Mouse (Mus musculus) ES-E14 (cell line): ENCODE measurements around the gene 3110082I17Rik. TPM values are rescaled to one million over a fixed set of nuclear protein-coding genes. Genes with fewer than 3 reads are reported as not detected.

ENCODE experiments used
- DNase-seq: peaks from one replicate; pipeline ENCODE4 v3.0.0-alpha.2; 2013; ENCODE audit warnings: low read depth, low spot score
- H3K27ac ChIP-seq: 2 replicates; pipeline ENCODE4 v1.5.1; 2012; ENCODE audit warnings: low read depth, mild to moderate bottlenecking, low read length, moderate library complexity, mixed read lengths; ENCODE audit not compliant: poor library complexity, insufficient read depth, severe bottlenecking
- H3K36me3 ChIP-seq: 2 replicates; pipeline ENCODE4 v1.6.1; 2012; ENCODE audit warnings: mild to moderate bottlenecking, low read length, moderate library complexity, mixed read lengths; ENCODE audit not compliant: control insufficient read depth, poor library complexity, insufficient read depth, severe bottlenecking
- H3K4me1 ChIP-seq, 2 experiments: fragments of 150-350 bp in 1 of 2; sonication (generic) in 1 of 2; 2 replicates each; pipeline ENCODE4 v1.6.1; 2012; ENCODE audit warnings: low read length in 2 of 2, mild to moderate bottlenecking in 1 of 2, mixed read lengths in 1 of 2; ENCODE audit not compliant: control insufficient read depth in 2 of 2, insufficient read depth in 2 of 2, poor library complexity in 1 of 2
- H3K4me3 ChIP-seq, 2 experiments: fragments of 150-350 bp in 1 of 2; sonication (generic) in 1 of 2; 2 replicates each; pipeline ENCODE4 v1.5.1; 2012; ENCODE audit warnings: low read length in 2 of 2, low read depth in 1 of 2, mild to moderate bottlenecking in 1 of 2, mixed read lengths in 1 of 2; ENCODE audit not compliant: insufficient read depth in 1 of 2, poor library complexity in 1 of 2, severe bottlenecking in 1 of 2
- H3K9ac ChIP-seq: 2 replicates; pipeline ENCODE4 v1.6.1; 2012; ENCODE audit warnings: low read depth, mild to moderate bottlenecking, low read length, mixed read lengths; ENCODE audit not compliant: poor library complexity, insufficient read depth, severe bottlenecking
- H3K9me3 ChIP-seq: fragments of 150-350 bp; sonication (generic); 2 replicates; pipeline ENCODE4 v1.6.1; 2012; ENCODE audit warnings: low read depth, mild to moderate bottlenecking, low read length; ENCODE audit not compliant: control insufficient read depth, insufficient read depth
- CHD2 ChIP-seq: IDR thresholded peaks from 2 replicates; pipeline ENCODE4 v1.6.1; 2014; ENCODE audit warnings: mild to moderate bottlenecking, low read depth, low read length, inconsistent platforms
- HCFC1 ChIP-seq: IDR thresholded peaks from 2 replicates; pipeline ENCODE4 v1.6.1; 2012; ENCODE audit warnings: low read length, inconsistent platforms, borderline replicate concordance; ENCODE audit not compliant: insufficient read depth
- MAFK ChIP-seq: IDR thresholded peaks from 2 replicates; pipeline ENCODE4 v1.6.1; 2014; ENCODE audit warnings: mild to moderate bottlenecking, low read depth, low read length, inconsistent platforms; ENCODE audit not compliant: insufficient read depth
- ZC3H11A ChIP-seq: IDR thresholded peaks from 2 replicates; pipeline ENCODE4 v1.6.1; 2012; ENCODE audit warnings: low read depth, mild to moderate bottlenecking, inconsistent platforms, low read length, borderline replicate concordance
- ZNF384 ChIP-seq: IDR thresholded peaks from 2 replicates; pipeline ENCODE4 v1.6.1; 2012; ENCODE audit warnings: low read depth, low read length, inconsistent platforms
- in situ Hi-C, 2 experiments: fragments of 600-800 bp; cut with MboI; formaldehyde crosslinking; loops; one replicate each; pipeline ENCODE4 v1.15.1; 2025; ENCODE audit warnings: low sequenced_read_pairs in 2 of 2, inconsistent platforms in 1 of 2; ENCODE audit not compliant: unreplicated experiment in 2 of 2
- total RNA-seq: library from RNA; depleted of rRNA; stranded (reverse); fragments of 300-350 nt; gene quantifications from 2 replicates; pipeline ENCODE4 v1.2.3, GENCODE M21; 2012

The 3110082I17Rik gene
- total RNA-seq, 1 experiment: 32.6 TPM

- DNase-seq: no peak
- H3K9me3 ChIP-seq: no peaks in the 10 kb centered on the region
- no peak overlapping the region for H3K27ac ChIP-seq
- no peak overlapping the region for H3K9ac ChIP-seq
- peaks cover 2% of the 10 kb centered on the region; the same call in 1 of the 2 replicates for H3K36me3 ChIP-seq
- in situ Hi-C loops: no loop called here
- no peak overlapping the region for H3K4me3 ChIP-seq
- H3K4me1 ChIP-seq: peaks cover 13 to 20% of the 10 kb centered on the region in 2 experiments; a peak in 3 of 4 replicates
- TF ChIP-seq ZC3H11A (no peak), MAFK (no peak), HCFC1 (no peak), ZNF384 (no peak), CHD2 (no peak)
Measured at GRCm38 (mm10) chr5:139384531-139384930, 75.8 kb downstream of the 3110082I17Rik start.

GRCm38 (mm10) chr5:139383234-139383633 lies 77.1 kb downstream of the 3110082I17Rik start:
- H3K36me3 ChIP-seq: peaks cover 2% of the 10 kb centered on the region; the same call in 1 of the 2 replicates
- in situ Hi-C loops: no loop called here
- DNase-seq: no peak
- H3K9me3 ChIP-seq: no peaks in the 10 kb centered on the region
- no peak overlapping the region for H3K27ac ChIP-seq
- H3K4me1 ChIP-seq: peaks cover 14 to 25% of the 10 kb centered on the region in 2 experiments; a peak in 3 of 4 replicates
- no peak for TF ChIP-seq ZNF384
- no peak for TF ChIP-seq ZC3H11A
- TF ChIP-seq MAFK: no peak
- no peak for TF ChIP-seq CHD2
- H3K4me3 ChIP-seq: no peak overlapping the region
- H3K9ac ChIP-seq: no peak overlapping the region

DNA sequence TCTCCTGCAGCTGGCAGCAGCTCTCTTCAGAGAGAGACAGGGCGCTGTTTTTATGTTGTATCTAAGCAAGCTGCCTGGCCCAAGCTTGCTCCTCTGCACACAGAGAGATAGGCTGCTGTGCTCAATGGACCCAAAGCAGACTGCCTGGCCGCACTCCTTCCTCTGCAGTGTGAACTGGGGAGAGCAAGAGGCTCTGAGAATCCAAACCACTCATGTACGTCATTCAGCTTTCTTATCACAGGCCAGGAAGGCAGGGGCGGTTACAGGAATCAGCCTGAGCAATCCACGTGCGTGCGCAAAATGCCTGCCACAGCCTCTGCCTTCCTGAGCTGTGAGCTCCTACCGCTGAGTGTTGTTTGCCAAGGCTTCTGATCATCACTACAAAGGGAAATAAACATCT lies 77.6 kb downstream of the 3110082I17Rik start:
- H3K9ac ChIP-seq: no peak overlapping the region; the same call in 1 of the 2 replicates
- in situ Hi-C loops: no loop called here
- no peak overlapping the region for H3K27ac ChIP-seq
- H3K4me1 ChIP-seq: peaks cover 14 to 25% of the 10 kb centered on the region in 2 experiments; a peak in 3 of 4 replicates
- DNase-seq: no peak
- H3K36me3 ChIP-seq: peaks cover 2% of the 10 kb centered on the region; the same call in 1 of the 2 replicates
- TF ChIP-seq ZC3H11A (no peak), HCFC1 (no peak), CHD2 (no peak), MAFK (no peak), ZNF384 (no peak)
- no peak overlapping the region for H3K4me3 ChIP-seq
- no peaks in the 10 kb centered on the region for H3K9me3 ChIP-seq

- no peak for DNase-seq
- Histone ChIP-seq H3K27ac (no peak overlapping the region), H3K36me3 (peaks cover 2% of the 10 kb centered on the region; the same call in 1 of the 2 replicates), H3K4me1 (peaks cover 14 to 27% of the 10 kb centered on the region in 2 experiments; a peak in 3 of 4 replicates), H3K9me3 (no peaks in the 10 kb centered on the region), H3K9ac (no peak overlapping the region), H3K4me3 (no peak overlapping the region)
- in situ Hi-C loops: no loop called here
- TF ChIP-seq ZNF384 (peak; percentile 42; the same call in 1 of the 2 replicates), HCFC1 (no peak)
Measured at GRCm38 (mm10) chr5:139381586-139382513, 78.5 kb downstream of the 3110082I17Rik start.
